Mouse (Mus musculus) adrenal gland, postnatal 4 days (tissue): ENCODE results near the gene Lhfp. TPM values are rescaled to one million over a fixed set of nuclear protein-coding genes. Genes with fewer than 3 reads are reported as not detected.
"Not testable (repeated sequence)": the region's sequence is repeated elsewhere in the genome, so short reads cannot be mapped to it uniquely, and the experiment has no call there.

Experiments
- DNase-seq, 2 experiments: peaks; one replicate each; pipeline ENCODE4 v3.0.0; 2021 to 2022; ENCODE audit warnings: low spot score in 2 of 2, mixed read lengths in 2 of 2
- total RNA-seq, 2 experiments: library from RNA; stranded (reverse); gene quantifications; 2 replicates each; pipeline ENCODE4 v1.2.3; 2021

The Lhfp gene
- total RNA-seq, 2 experiments from 2014 or later = 38.3 to 40.6 TPM

GRCm38 (mm10) chr3:53253223-53253832 lies 212.0 kb downstream of the Lhfp start:
- DNase-seq = peak in 1 of 2 experiments; percentile 19

GRCm38 (mm10) chr3:53258657-53259158 lies 217.4 kb downstream of the Lhfp start:
- no peak for DNase-seq

DNA sequence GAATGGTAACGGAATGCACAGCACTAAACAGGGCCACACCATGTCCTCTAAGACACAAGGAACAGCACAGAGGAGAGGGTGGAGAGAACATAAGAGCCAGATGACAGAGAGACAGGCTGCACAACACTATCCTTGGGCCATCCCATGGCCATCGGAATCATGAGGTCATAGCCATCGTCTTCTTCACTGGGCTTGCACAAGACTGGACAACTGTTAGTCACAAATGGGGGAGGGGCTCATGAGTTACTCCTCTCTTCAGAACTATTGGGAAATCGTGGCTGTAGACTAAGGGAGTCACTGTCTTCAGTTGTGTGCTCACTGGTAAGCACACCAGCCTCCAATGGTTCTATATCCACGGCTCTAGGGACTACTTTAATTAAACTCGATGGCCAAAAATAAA lies 224.8 kb downstream of the Lhfp start:
- no peak for DNase-seq

- no peak for DNase-seq
Measured at GRCm38 (mm10) chr3:53267046-53267445, 225.7 kb downstream of the Lhfp start.

GRCm38 (mm10) chr3:53273220-53273619 lies 231.9 kb downstream of the Lhfp start:
- no peak for DNase-seq

DNA sequence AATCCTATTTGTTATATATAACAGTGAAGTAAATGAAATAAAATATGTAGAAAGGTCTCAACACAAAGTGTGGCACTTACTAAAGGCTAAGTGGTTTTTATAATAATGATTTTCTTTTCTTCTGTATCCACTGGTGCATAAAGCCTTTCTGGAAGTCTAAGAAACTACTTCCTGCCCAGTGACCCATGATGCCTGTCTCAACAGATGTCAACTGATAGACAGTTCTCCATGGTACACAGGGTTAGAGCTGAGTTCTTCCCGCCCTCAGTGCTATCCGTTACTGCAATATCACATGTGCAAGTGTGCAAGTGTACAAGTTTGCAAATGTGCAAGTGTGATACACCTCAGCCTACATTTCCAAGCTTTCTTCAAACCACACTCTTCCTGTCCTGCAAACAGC lies 236.7 kb downstream of the Lhfp start:
- no peak for DNase-seq

- not testable (repeated sequence) for DNase-seq
Measured at GRCm38 (mm10) chr3:53282005-53282404, 240.7 kb downstream of the Lhfp start.

- DNase-seq = no peak
Measured at GRCm38 (mm10) chr3:53284023-53284422, 242.7 kb downstream of the Lhfp start.

DNA sequence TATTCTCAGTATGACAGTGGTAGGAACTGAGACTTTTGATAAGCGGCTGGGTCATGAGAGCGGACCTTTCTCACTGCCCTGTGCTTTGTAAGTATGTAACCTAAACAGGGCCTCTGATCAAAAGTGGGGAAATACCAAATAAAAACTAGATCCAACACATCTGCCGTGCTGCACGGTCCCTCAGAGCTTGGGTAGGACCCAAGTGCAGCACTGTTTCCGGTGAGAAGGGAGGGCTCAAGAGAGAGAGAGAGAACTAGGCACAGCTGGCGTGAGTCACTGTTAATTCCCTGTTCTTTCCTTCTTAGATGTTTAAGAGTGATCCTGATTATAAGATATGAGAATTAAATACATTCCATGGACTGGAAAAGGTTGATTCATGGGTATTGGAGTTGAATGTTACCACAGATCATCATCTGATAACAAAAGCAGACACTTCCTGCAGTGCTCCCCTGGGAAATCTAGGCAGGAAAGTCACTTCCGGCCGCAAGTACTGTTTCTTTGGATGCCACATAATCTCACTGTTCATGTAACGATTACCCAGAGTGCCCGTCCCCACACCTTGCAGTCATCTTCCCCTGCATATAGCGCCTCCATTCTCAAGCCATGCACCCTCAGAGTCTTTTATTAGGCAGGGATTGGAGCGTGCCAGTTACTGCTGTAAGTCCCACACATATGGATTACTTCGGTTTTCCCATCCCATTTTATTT lies 243.3 kb downstream of the Lhfp start:
- no peak for DNase-seq

GRCm38 (mm10) chr3:53288662-53289061 lies 247.3 kb downstream of the Lhfp start:
- no peak for DNase-seq

GRCm38 (mm10) chr3:53289589-53290219 lies 248.4 kb downstream of the Lhfp start:
- DNase-seq = no peak

GRCm38 (mm10) chr3:53291185-53291584 lies 249.9 kb downstream of the Lhfp start:
- no peak for DNase-seq

GRCm38 (mm10) chr3:53291945-53292344 lies 250.6 kb downstream of the Lhfp start:
- no peak for DNase-seq

GRCm38 (mm10) chr3:53292474-53292873 lies 251.1 kb downstream of the Lhfp start:
- no peak for DNase-seq

DNA sequence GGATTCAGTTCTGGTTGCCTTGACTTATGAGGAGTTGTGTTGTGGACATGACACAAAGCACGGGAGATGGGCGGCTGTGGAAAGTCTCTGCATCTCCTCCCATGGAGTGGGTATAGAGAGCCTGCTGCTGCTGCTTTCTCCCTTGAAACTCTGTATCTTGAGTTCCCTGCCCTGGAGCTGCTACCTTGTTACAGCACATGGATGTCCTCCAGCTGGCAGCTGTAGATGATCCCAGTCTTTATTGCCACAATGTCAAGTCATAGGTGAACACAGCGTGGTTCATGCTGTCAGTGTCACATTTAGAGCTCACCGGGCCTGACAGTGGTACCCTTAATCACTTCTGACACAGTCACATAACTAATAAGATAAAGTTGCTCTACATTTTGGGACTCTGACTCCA lies 251.7 kb downstream of the Lhfp start:
- DNase-seq = no peak

DNA sequence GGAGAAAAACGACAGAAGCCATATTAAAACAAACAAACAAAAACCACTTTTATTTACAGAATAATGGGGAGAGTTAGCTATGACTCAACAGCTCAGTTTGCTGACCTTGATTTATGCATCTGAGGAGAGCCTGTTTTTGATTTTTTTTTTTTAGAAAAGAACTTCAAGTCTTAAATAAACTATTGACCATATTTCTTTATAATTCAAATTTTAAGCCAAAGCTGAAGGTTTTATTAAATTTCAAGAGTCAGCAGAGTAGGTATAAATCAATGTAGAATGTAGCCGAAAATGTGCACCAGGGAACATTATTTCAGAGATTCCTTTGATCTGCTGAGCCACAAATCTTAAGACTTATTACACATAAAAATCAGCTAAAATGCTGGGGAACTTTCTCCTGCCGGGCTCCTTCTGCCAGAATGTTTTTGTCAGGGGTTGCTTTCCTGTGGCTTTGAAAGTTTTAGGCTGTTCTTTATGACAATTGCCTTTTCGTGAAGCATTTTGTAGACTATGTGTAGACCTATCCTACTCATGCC lies 252.6 kb downstream of the Lhfp start:
- no peak for DNase-seq

- DNase-seq = no peak
Measured at GRCm38 (mm10) chr3:53294855-53295254, 253.5 kb downstream of the Lhfp start.

DNA sequence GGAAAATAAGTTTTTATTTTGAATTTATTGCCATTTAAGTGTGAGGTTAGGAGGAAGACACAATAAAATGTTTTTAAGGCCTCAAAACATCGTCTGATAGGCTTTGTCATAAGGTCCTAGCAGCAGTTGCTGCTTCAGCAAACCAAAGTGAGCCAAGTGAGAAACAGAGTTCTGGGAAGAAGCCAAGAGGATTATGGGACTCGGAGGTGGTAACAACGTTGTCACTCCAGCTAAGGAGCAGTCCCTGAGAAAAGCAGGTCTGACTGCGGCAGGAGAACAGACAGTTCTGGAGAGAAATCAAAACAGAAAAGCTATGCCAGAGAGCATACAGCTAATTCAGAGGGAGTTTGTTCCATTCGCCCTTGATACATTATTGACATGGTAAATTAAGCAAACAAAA lies 260.5 kb downstream of the Lhfp start:
- DNase-seq = no peak

GRCm38 (mm10) chr3:53304123-53304900 lies 263.0 kb downstream of the Lhfp start:
- no peak for DNase-seq

GRCm38 (mm10) chr3:53305860-53306259 lies 264.5 kb downstream of the Lhfp start:
- DNase-seq = no peak

GRCm38 (mm10) chr3:53308649-53309048 lies 267.3 kb downstream of the Lhfp start:
- DNase-seq = no peak
